Mouse (Mus musculus) liver, embryonic 12.5 days (tissue): ENCODE measurements around the gene Unc45a. TPM values are rescaled to one million over a fixed set of nuclear protein-coding genes. Genes with fewer than 3 reads are reported as not detected.

Experiments
- ATAC-seq: fragments of 200-750 bp; cut with Nextera tagmentation; 2 replicates; pipeline ENCODE4 v1.8.0; 2017; ENCODE audit warnings: moderate number of reproducible peaks, mild to moderate bottlenecking, moderate library complexity
- H3K27ac ChIP-seq: fragments of 300-500 bp; sonication (generic); 2 replicates; pipeline ENCODE4 v1.5.1; 2016; ENCODE audit warnings: mild to moderate bottlenecking
- H3K27me3 ChIP-seq: fragments of 300-500 bp; sonication (generic); replicated peaks from 2 replicates; pipeline ENCODE4 v1.6.1; 2016; ENCODE audit warnings: mild to moderate bottlenecking, moderate library complexity
- H3K36me3 ChIP-seq: fragments of 300-500 bp; sonication (generic); 2 replicates; pipeline ENCODE4 v1.6.1; 2016; ENCODE audit warnings: mild to moderate bottlenecking, moderate library complexity
- H3K4me1 ChIP-seq: fragments of 300-500 bp; sonication (generic); 2 replicates; pipeline ENCODE4 v1.6.1; 2016
- H3K4me2 ChIP-seq: fragments of 300-500 bp; sonication (generic); 2 replicates; pipeline ENCODE4 v1.6.1; 2016; ENCODE audit warnings: mild to moderate bottlenecking, moderate library complexity
- H3K4me3 ChIP-seq: fragments of 300-500 bp; sonication (generic); 2 replicates; pipeline ENCODE4 v1.5.1; 2016; ENCODE audit warnings: mild to moderate bottlenecking, moderate library complexity
- H3K9ac ChIP-seq: fragments of 300-500 bp; sonication (generic); 2 replicates; pipeline ENCODE4 v1.6.1; 2016; ENCODE audit warnings: mild to moderate bottlenecking, moderate library complexity
- H3K9me3 ChIP-seq: fragments of 300-500 bp; sonication (generic); replicated peaks from 2 replicates; pipeline ENCODE4 v1.6.1; 2016; ENCODE audit warnings: mild to moderate bottlenecking, moderate library complexity
- WGBS: fragments of 180-500 bp; shearing (Covaris S2); methylation state at CpG from one replicate; pipeline ENCODE4 v1.1.7; 2016; ENCODE audit not compliant: insufficient replicate concordance; 5-methylcytosine and 5-hydroxymethylcytosine counted together
- polyA plus RNA-seq: library from polyadenylated mRNA; unstranded; fragments of >200 nt; fragmentation: Nextera tagmentation; extraction: Ambion mirVana; gene quantifications from 2 replicates; pipeline ENCODE4 v1.2.1, GENCODE M21; 2016

Unc45a gene
- polyA plus RNA-seq, 1 experiment from 2014 or later: 17.3 TPM

DNA sequence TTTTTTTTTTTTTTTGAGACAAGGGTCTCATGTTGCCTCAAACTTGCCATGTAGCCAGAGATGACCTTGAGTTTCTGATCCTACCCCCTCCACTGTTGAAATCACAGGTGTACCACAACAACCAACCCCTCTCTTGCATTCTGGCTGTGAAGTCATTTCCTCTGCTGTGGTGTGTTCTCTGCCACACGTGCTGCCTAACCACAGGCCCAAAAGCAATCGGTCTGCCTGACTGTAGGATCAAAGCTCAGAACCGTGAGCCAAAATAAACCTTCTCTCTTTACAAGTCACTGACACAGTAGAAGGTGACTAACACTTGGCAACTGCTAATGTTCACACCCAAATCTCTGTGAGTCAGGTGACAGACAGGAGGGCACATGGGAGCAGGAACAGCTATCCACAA, 19.6 kb upstream of the Unc45a start:
- Histone ChIP-seq H3K9me3 (no peaks in the 10 kb centered on the region), H3K27ac (no peak overlapping the region), H3K4me3 (no peak overlapping the region), H3K4me1 (no peaks in the 10 kb centered on the region), H3K36me3 (peaks cover 90% of the 10 kb centered on the region), H3K9ac (no peak overlapping the region), H3K27me3 (no peaks in the 10 kb centered on the region), H3K4me2 (no peak overlapping the region)
- WGBS: 43% methylated on average over 3 of the region's 3 CpGs
- ATAC-seq: no peak

DNA sequence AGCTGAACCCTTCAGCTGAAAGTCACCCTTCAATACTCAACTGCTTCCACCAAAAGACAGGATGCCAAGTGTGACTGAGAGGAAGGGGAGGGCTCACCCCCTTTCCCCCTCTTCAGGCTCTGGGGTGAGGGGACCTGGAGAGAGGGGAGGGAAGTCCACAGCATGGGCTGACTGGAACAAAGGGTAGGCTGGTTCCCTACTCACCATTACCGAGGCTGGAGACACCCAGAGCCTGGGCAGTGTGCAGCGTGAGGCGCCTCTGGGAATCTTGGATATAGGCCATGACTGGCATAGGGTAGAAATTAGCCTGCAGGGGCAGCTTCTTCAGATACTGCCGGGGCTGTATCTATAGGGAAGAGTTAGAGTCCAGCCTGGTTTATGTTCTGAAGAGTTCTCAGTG, 17.2 kb upstream of the Unc45a start:
- Histone ChIP-seq H3K9me3 (no peaks in the 10 kb centered on the region), H3K36me3 (peaks cover 88% of the 10 kb centered on the region), H3K4me2 (no peak overlapping the region), H3K4me1 (no peaks in the 10 kb centered on the region), H3K4me3 (no peak overlapping the region), H3K27me3 (no peaks in the 10 kb centered on the region), H3K27ac (no peak overlapping the region), H3K9ac (no peak overlapping the region)
- 78% methylated on average over 4 of the region's 4 CpGs for WGBS
- ATAC-seq: no peak

DNA sequence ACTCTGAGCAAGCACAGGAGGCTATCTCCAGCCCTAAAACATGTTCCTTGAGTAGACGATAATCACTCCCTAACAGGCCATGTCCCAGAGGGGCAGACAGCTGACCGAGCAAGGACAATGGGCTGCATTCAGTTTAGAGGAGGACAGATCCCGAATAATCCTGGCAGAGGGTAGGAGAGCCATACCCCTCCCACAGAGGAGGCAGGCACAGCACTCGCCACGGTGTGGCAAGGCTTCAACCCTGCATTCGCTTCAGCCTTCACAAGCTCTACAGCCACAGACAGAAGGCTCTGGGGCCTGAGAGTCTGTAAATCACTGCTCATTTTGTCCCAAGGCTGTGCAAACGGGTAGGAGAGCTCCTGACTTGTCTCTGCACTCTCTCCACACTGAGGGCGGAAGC, 16.4 kb upstream of the Unc45a start:
- Histone ChIP-seq H3K27ac (no peak overlapping the region), H3K9me3 (no peaks in the 10 kb centered on the region), H3K27me3 (no peaks in the 10 kb centered on the region), H3K9ac (no peak overlapping the region), H3K4me2 (no peak overlapping the region), H3K4me3 (no peak overlapping the region), H3K4me1 (no peaks in the 10 kb centered on the region), H3K36me3 (peaks cover 87% of the 10 kb centered on the region)
- no peak for ATAC-seq
- WGBS: 70% methylated on average over 8 of the region's 8 CpGs

GRCm38 (mm10) chr7:80356351-80356750, 15.5 kb upstream of the Unc45a start:
- Histone ChIP-seq H3K4me1 (peaks cover 3% of the 10 kb centered on the region), H3K36me3 (peaks cover 86% of the 10 kb centered on the region), H3K9ac (no peak overlapping the region), H3K27me3 (no peaks in the 10 kb centered on the region), H3K4me2 (no peak overlapping the region), H3K27ac (no peak overlapping the region), H3K4me3 (no peak overlapping the region), H3K9me3 (no peaks in the 10 kb centered on the region)
- no peak for ATAC-seq
- 85% methylated on average over 13 of the region's 13 CpGs for WGBS

DNA sequence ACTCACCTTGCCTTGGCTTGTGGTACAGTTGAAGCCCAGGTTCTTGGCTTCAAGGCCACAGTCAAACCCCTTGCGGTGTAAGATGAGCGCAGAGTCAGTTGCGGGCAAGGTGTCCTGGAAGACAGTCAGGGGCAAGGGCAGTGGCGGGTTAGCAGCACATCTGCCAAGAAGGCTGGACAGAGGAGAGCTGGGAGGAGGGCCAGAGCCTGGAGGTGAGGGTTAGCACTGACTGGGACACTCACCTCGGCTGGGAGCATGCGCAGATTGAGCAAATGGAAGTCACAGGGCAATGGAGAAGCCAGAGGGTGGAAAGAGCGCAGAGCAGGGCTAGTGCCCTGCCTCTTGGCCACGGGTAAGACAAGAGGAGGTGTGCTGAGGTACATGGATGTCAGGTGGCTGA, 12.1 kb upstream of the Unc45a start:
- no peak overlapping the region for H3K27ac ChIP-seq
- no peak overlapping the region for H3K4me3 ChIP-seq
- ATAC-seq: no peak
- no peaks in the 10 kb centered on the region for H3K27me3 ChIP-seq
- H3K9me3 ChIP-seq: no peaks in the 10 kb centered on the region
- H3K4me2 ChIP-seq: no peak overlapping the region
- peaks cover 65% of the 10 kb centered on the region for H3K36me3 ChIP-seq
- H3K4me1 ChIP-seq: peaks cover 18% of the 10 kb centered on the region
- no peak overlapping the region for H3K9ac ChIP-seq
- 85% methylated on average over 8 of the region's 8 CpGs for WGBS

- Histone ChIP-seq H3K27me3 (no peaks in the 10 kb centered on the region), H3K4me2 (no peak overlapping the region), H3K9ac (no peak overlapping the region), H3K36me3 (peaks cover 44% of the 10 kb centered on the region), H3K27ac (no peak overlapping the region), H3K4me3 (no peak overlapping the region), H3K9me3 (no peaks in the 10 kb centered on the region), H3K4me1 (peaks cover 31% of the 10 kb centered on the region)
- 16% methylated on average over 2 of the region's 2 CpGs for WGBS
- ATAC-seq: peak; percentile 53
These were observed 10.0 kb upstream of the Unc45a start for GRCm38 (mm10) chr7:80350808-80351207.

DNA sequence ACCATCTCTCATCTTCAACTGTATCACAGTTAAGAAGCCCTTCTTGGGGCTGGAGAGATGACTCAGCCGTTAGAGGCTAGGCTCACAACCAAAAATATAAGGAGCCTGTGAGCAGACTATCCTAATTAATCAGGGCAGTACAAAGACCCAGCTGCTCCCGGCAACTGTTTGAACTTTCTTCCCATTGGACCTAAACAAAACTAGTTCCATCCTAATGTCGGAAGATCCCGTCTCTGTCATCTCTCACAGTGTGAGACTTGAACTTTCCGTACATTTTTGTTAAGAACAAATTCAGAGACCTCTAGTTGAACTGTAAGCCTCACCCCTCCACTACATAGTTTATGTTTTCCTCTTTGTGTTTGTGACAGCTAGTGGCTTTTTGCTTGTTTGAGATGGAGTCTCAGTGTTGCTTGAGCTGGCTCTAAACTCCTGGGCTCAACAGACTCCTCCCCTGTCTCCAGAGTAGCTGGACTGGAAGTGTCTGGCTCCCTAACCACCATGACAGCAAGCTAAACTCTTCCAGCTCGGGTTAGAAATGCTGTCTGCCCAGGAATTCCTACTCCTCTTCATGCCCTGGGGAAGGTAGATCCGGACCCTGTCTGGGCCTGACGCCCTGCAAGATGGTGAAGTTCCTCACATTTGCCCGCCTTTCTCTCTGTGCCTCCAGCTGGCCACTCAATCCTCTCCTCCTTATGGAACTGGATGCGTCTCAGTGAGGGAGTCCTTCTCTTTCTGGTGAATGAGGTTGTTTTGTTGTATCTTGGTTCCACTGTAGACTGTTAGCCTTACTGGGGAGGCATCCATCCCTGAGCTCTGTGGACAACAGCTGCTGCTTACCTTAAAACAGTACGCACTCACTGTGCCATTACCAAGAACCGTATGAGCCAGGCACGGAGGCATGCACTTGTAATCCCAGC, 7.1 kb upstream of the Unc45a start:
- 0 out of 2 replicates have a peak overlapping the region, but pooled peaks have one; percentile 9 for H3K9ac ChIP-seq
- H3K4me3 ChIP-seq: no peak overlapping the region
- 70% methylated on average over 13 of the region's 13 CpGs for WGBS
- ATAC-seq: no peak
- H3K36me3 ChIP-seq: peaks cover 27% of the 10 kb centered on the region
- H3K27ac ChIP-seq: no peak overlapping the region; the same call in 1 of the 2 replicates
- no peaks in the 10 kb centered on the region for H3K9me3 ChIP-seq
- H3K27me3 ChIP-seq: no peaks in the 10 kb centered on the region
- peaks cover 39% of the 10 kb centered on the region for H3K4me1 ChIP-seq
- no peak overlapping the region for H3K4me2 ChIP-seq

- peaks cover 49% of the 10 kb centered on the region for H3K4me1 ChIP-seq
- H3K36me3 ChIP-seq: peaks cover 20% of the 10 kb centered on the region
- WGBS: 49% methylated on average over 5 of the region's 5 CpGs
- no peaks in the 10 kb centered on the region for H3K9me3 ChIP-seq
- no peak for ATAC-seq
- no peaks in the 10 kb centered on the region for H3K27me3 ChIP-seq
- H3K4me3 ChIP-seq: no peak overlapping the region
- no peak overlapping the region for H3K9ac ChIP-seq
- no peak overlapping the region for H3K27ac ChIP-seq
- no peak overlapping the region for H3K4me2 ChIP-seq
These were observed 6.0 kb upstream of the Unc45a start for GRCm38 (mm10) chr7:80346830-80347229.

DNA sequence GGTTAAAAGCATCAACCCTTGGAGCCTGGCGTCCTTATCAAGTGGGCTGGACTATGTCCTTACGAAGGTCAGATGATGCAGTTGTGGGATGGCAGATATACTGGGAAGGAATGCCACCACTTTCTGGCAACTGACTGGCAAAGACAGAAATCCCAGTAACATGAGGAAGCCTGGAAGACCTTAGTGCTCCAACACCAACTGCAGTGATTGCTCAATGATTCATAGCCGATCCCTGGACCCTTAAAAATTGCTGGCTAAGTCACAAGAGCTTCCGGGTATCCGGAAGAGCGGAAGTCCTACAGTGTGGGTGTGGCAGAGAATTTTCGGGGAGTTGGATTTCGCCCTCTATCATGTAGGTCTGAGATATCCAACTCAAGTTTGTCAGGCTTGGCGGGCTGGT, 5.4 kb upstream of the Unc45a start:
- H3K36me3 ChIP-seq: peaks cover 15% of the 10 kb centered on the region
- no peak overlapping the region for H3K27ac ChIP-seq
- no peak for ATAC-seq
- H3K4me2 ChIP-seq: no peak overlapping the region
- H3K4me1 ChIP-seq: peaks cover 49% of the 10 kb centered on the region
- no peak overlapping the region for H3K4me3 ChIP-seq
- no peaks in the 10 kb centered on the region for H3K27me3 ChIP-seq
- WGBS: 81% methylated on average over 9 of the region's 9 CpGs
- H3K9ac ChIP-seq: no peak overlapping the region
- no peaks in the 10 kb centered on the region for H3K9me3 ChIP-seq

- Histone ChIP-seq H3K9me3 (no peaks in the 10 kb centered on the region), H3K27ac (peak overlapping the region; percentile 70), H3K4me1 (peaks cover 59% of the 10 kb centered on the region), H3K36me3 (peaks cover 4% of the 10 kb centered on the region; the same call in 1 of the 2 replicates), H3K9ac (peak overlapping the region; percentile 76), H3K4me3 (peak overlapping the region; percentile 66), H3K4me2 (peak overlapping the region; percentile 73), H3K27me3 (no peaks in the 10 kb centered on the region)
- WGBS: 23% methylated on average over 19 of the region's 19 CpGs
- ATAC-seq: no peak
These were observed 2.6 kb upstream of the Unc45a start for GRCm38 (mm10) chr7:80343270-80344018.

GRCm38 (mm10) chr7:80342858-80343257, 2.1 kb upstream of the Unc45a start, which contains the start of gene Hddc3:
Gene Hddc3, plus strand, starts transcription at chr7:80343104.
- ATAC-seq: peak; percentile 14; the same call in 1 of the 2 replicates
- Histone ChIP-seq H3K9ac (peak within 1 kb of the TSS; percentile 76), H3K4me1 (peaks cover 55% of the 10 kb centered on the region), H3K27ac (peak within 1 kb of the TSS; percentile 70), H3K9me3 (no peaks in the 10 kb centered on the region), H3K4me3 (peak within 1 kb of the TSS; percentile 66), H3K36me3 (peaks cover 9% of the 10 kb centered on the region), H3K27me3 (no peaks in the 10 kb centered on the region), H3K4me2 (peak within 1 kb of the TSS; percentile 73)
- 1% methylated on average over 25 of the region's 25 CpGs for WGBS

DNA sequence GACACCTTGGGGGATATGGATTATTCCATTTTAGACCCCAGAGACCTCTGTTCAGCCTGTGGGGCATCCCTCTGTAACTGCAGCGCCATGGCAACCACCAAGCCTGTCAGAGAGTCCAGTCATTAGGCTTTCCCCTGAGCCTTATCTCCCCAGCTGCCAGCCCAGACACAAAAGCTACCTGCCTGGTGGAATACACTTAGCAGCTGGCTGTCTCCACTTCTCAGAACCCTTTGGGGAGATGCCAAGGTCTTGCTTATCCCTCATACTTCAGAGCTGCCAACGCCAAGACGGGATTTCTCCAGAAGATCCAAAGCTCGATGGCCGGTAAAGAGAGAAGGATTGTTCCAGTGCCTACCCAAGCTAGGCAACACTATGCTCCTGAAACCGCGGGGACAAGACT, 988 bp upstream of the Unc45a start:
- no peak overlapping the region for H3K4me3 ChIP-seq
- H3K4me2 ChIP-seq: no peak overlapping the region
- ATAC-seq: no peak
- H3K36me3 ChIP-seq: peaks cover 17% of the 10 kb centered on the region
- 67% methylated on average over 7 of the region's 7 CpGs for WGBS
- H3K9ac ChIP-seq: 0 out of 2 replicates have a peak overlapping the region, but pooled peaks have one; percentile 13
- H3K27me3 ChIP-seq: no peaks in the 10 kb centered on the region
- H3K4me1 ChIP-seq: peaks cover 47% of the 10 kb centered on the region
- no peak overlapping the region for H3K27ac ChIP-seq
- H3K9me3 ChIP-seq: no peaks in the 10 kb centered on the region
